Mouse (Mus musculus) small intestine, adult 2 months (tissue): ENCODE measurements around the gene Tbc1d32.

ENCODE experiments used
- CTCF ChIP-seq: fragments of 200-500 bp; IDR thresholded peaks from 2 replicates; pipeline ENCODE4 v1.5.1; 2012; ENCODE audit warnings: low read depth, mild to moderate bottlenecking, control low read depth, inconsistent platforms, low read length, moderate library complexity, mixed read lengths; ENCODE audit not compliant: insufficient replicate concordance, insufficient read length; ENCODE audit errors: extremely low read depth
- POLR2A ChIP-seq: fragments of 200-500 bp; IDR thresholded peaks from 2 replicates; pipeline ENCODE4 v1.6.1; 2012; ENCODE audit warnings: low read depth, mild to moderate bottlenecking, control low read depth, inconsistent platforms, low read length, moderate library complexity

DNA sequence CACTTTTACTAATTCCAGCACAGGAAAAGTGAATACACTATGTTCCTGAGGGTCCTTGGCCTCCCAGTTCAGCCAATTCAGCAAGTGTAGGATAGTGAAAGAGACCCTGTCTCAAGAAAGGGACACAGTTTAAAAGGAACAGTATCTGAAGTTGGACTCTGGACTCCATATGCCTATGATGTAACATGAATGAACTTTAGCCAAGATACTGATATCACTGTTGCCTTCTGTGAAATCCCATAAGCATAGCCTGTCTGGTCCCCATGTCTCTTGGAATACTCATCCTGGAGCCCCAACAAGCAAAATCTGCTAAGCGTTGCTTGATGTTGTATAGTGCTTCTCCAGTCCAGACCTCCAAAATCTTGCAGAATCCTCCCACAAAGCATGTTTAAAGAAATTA, 46.8 kb downstream of the Tbc1d32 start:
- no peak for TF ChIP-seq CTCF
- TF ChIP-seq POLR2A, result no peak
